Mouse (Mus musculus) heart, adult 2 months (tissue): ENCODE measurements around the gene Marcks. TPM values are rescaled to one million over a fixed set of nuclear protein-coding genes. Genes with fewer than 3 reads are reported as not detected.

Experiments
- DNase-seq, 2 experiments: peaks; one replicate each; pipeline ENCODE4 v3.0.0; 2021
- H3K27ac ChIP-seq: fragments of 200-600 bp; 2 replicates; pipeline ENCODE4 v1.8.1; 2022
- H3K27me3 ChIP-seq: fragments of 200-500 bp; 2 replicates; pipeline ENCODE4 v1.6.1; 2012; ENCODE audit warnings: mild to moderate bottlenecking, low read length, inconsistent platforms, mixed read lengths; ENCODE audit not compliant: control insufficient read depth, insufficient read depth
- H3K36me3 ChIP-seq: fragments of 200-500 bp; 2 replicates; pipeline ENCODE4 v1.6.1; 2012; ENCODE audit warnings: low read length, inconsistent platforms; ENCODE audit not compliant: control insufficient read depth, insufficient read depth
- H3K4me1 ChIP-seq: fragments of 200-500 bp; 2 replicates; pipeline ENCODE4 v1.6.1; 2011; ENCODE audit warnings: low read length; ENCODE audit not compliant: control insufficient read depth, insufficient read depth
- H3K4me3 ChIP-seq: fragments of 200-600 bp; 2 replicates; pipeline ENCODE4 v1.8.1; 2022
- H3K79me2 ChIP-seq: fragments of 200-500 bp; replicated peaks from 2 replicates; pipeline ENCODE4 v1.6.1; 2012; ENCODE audit warnings: mild to moderate bottlenecking, inconsistent platforms, low read length, moderate library complexity, mixed read lengths; ENCODE audit not compliant: control insufficient read depth, insufficient read depth
- H3K9ac ChIP-seq: fragments of 200-500 bp; 2 replicates; pipeline ENCODE4 v1.6.1; 2012; ENCODE audit warnings: low read depth, mild to moderate bottlenecking, control low read depth, inconsistent platforms, low read length, mixed read lengths
- CTCF ChIP-seq: fragments of 200-600 bp; IDR thresholded peaks from 2 replicates; pipeline ENCODE4 v1.8.1; 2022; ENCODE audit warnings: antibody characterized with exemption, mild to moderate bottlenecking, moderate library complexity
- EP300 ChIP-seq: fragments of 200-500 bp; IDR thresholded peaks from 2 replicates; pipeline ENCODE4 v1.6.1; 2011; ENCODE audit warnings: low read depth, low read length, control low read depth; ENCODE audit not compliant: insufficient read depth
- POLR2A ChIP-seq: fragments of 200-500 bp; IDR thresholded peaks from 2 replicates; pipeline ENCODE4 v1.6.1; 2011; ENCODE audit warnings: mild to moderate bottlenecking, low read depth, low read length, control low read depth; ENCODE audit not compliant: insufficient read depth
- WGBS: fragments of 180-500 bp; shearing (Covaris S2); methylation state at CpG from one replicate; pipeline ENCODE4 v1.1.7; 2018; 5-methylcytosine and 5-hydroxymethylcytosine counted together
- intact Hi-C: fragments of 180-260 bp; cut with DNase I; formaldehyde crosslinking; loops from one replicate; pipeline ENCODE4 v1.15.1; 2025
- polyA plus RNA-seq: library from polyadenylated mRNA; depleted of rRNA; stranded (reverse); fragments of >200 nt; gene quantifications from 2 replicates; pipeline ENCODE4 v1.2.3, GENCODE M21; 2012
- total RNA-seq, 2 experiments: library from RNA; stranded (reverse); gene quantifications; 2 replicates each; pipeline ENCODE4 v1.2.3; 2021

Marcks gene
- total and polyA plus RNA-seq, 3 experiments = 9.7 to 32.7 (median 26.3) TPM

GRCm38 (mm10) chr10:37167527-37167926 is 28.8 kb upstream of the Marcks start:
- Histone ChIP-seq H3K79me2 (no peaks in the 10 kb centered on the region), H3K36me3 (no peaks in the 10 kb centered on the region), H3K9ac (no peak overlapping the region), H3K4me3 (no peak overlapping the region), H3K27ac (no peak overlapping the region), H3K27me3 (no peaks in the 10 kb centered on the region), H3K4me1 (peaks cover 3% of the 10 kb centered on the region)
- intact Hi-C loops = no loop called here
- WGBS = 89% methylated on average over 2 of the region's 2 CpGs
- DNase-seq = no peak
- TF ChIP-seq POLR2A (no peak), EP300 (no peak), CTCF (no peak)

GRCm38 (mm10) chr10:37159731-37160130 is 21.0 kb upstream of the Marcks start:
- intact Hi-C loops = no loop called here
- TF ChIP-seq POLR2A = no peak
- no peak for TF ChIP-seq CTCF
- TF ChIP-seq EP300 = no peak
- 61% methylated on average over 3 of the region's 3 CpGs for WGBS
- no peaks in the 10 kb centered on the region for H3K79me2 ChIP-seq
- no peak for DNase-seq
- no peak overlapping the region for H3K27ac ChIP-seq
- H3K9ac ChIP-seq = no peak overlapping the region
- no peak overlapping the region for H3K4me3 ChIP-seq
- H3K27me3 ChIP-seq = no peaks in the 10 kb centered on the region
- no peaks in the 10 kb centered on the region for H3K4me1 ChIP-seq
- H3K36me3 ChIP-seq = no peaks in the 10 kb centered on the region

GRCm38 (mm10) chr10:37157156-37157555 is 18.4 kb upstream of the Marcks start:
- DNase-seq = no peak
- no peaks in the 10 kb centered on the region for H3K79me2 ChIP-seq
- H3K4me3 ChIP-seq = no peak overlapping the region
- no peak overlapping the region for H3K9ac ChIP-seq
- H3K27me3 ChIP-seq = no peaks in the 10 kb centered on the region
- 84% methylated on average over 5 of the region's 5 CpGs for WGBS
- no peak for TF ChIP-seq CTCF
- no peak for TF ChIP-seq POLR2A
- TF ChIP-seq EP300 = no peak
- intact Hi-C loops = no loop called here
- H3K4me1 ChIP-seq = no peaks in the 10 kb centered on the region
- no peaks in the 10 kb centered on the region for H3K36me3 ChIP-seq
- no peak overlapping the region for H3K27ac ChIP-seq

- DNase-seq = no peak
- intact Hi-C loops = no loop called here
- Histone ChIP-seq H3K4me1 (no peaks in the 10 kb centered on the region), H3K4me3 (no peak overlapping the region), H3K27me3 (no peaks in the 10 kb centered on the region), H3K27ac (no peak overlapping the region), H3K9ac (no peak overlapping the region), H3K36me3 (no peaks in the 10 kb centered on the region), H3K79me2 (no peaks in the 10 kb centered on the region)
- TF ChIP-seq EP300 = no peak
- TF ChIP-seq CTCF = no peak
- no peak for TF ChIP-seq POLR2A
- WGBS = 35% methylated on average over 2 of the region's 2 CpGs
Measured at GRCm38 (mm10) chr10:37155131-37155530, 16.4 kb upstream of the Marcks start.

- H3K36me3 ChIP-seq = no peaks in the 10 kb centered on the region
- no peak for DNase-seq
- H3K4me1 ChIP-seq = no peaks in the 10 kb centered on the region
- 83% methylated on average over 7 of the region's 7 CpGs for WGBS
- H3K79me2 ChIP-seq = no peaks in the 10 kb centered on the region
- H3K27me3 ChIP-seq = no peaks in the 10 kb centered on the region
- intact Hi-C loops = no loop called here
- H3K27ac ChIP-seq = no peak overlapping the region
- TF ChIP-seq CTCF (no peak), POLR2A (no peak), EP300 (no peak)
- H3K4me3 ChIP-seq = no peak overlapping the region
- H3K9ac ChIP-seq = no peak overlapping the region
Measured at GRCm38 (mm10) chr10:37151539-37152271, 13.0 kb upstream of the Marcks start.

GRCm38 (mm10) chr10:37148016-37148415 is 9.3 kb upstream of the Marcks start:
- H3K27me3 ChIP-seq = no peaks in the 10 kb centered on the region
- H3K27ac ChIP-seq = no peak overlapping the region
- DNase-seq = no peak
- no peak overlapping the region for H3K4me3 ChIP-seq
- intact Hi-C loops = no loop called here
- H3K4me1 ChIP-seq = 0 out of 2 replicates have a peak, but pooled peaks cover 1% of the 10 kb centered on the region
- H3K9ac ChIP-seq = no peak overlapping the region
- no peak for TF ChIP-seq POLR2A
- no peak for TF ChIP-seq EP300
- TF ChIP-seq CTCF = no peak
- 79% methylated on average over 3 of the region's 3 CpGs for WGBS
- H3K36me3 ChIP-seq = no peaks in the 10 kb centered on the region
- no peaks in the 10 kb centered on the region for H3K79me2 ChIP-seq
